Mouse (Mus musculus) kidney, adult 2 months (tissue): ENCODE measurements around the gene Ndufs3. TPM values are rescaled to one million over a fixed set of nuclear protein-coding genes. Genes with fewer than 3 reads are reported as not detected.

Experiments
- DNase-seq: peaks from one replicate; pipeline ENCODE4 v3.0.0; 2021
- H3K27ac ChIP-seq: fragments of 200-500 bp; 2 replicates; pipeline ENCODE4 v1.5.1; 2012; ENCODE audit warnings: low read depth, low read length, control low read depth, inconsistent platforms; ENCODE audit not compliant: insufficient read depth
- H3K27me3 ChIP-seq: fragments of 200-500 bp; replicated peaks from 2 replicates; pipeline ENCODE4 v1.6.1; 2012; ENCODE audit warnings: mild to moderate bottlenecking, moderate library complexity, low read length, inconsistent platforms; ENCODE audit not compliant: control insufficient read depth, insufficient read depth
- H3K36me3 ChIP-seq: fragments of 200-500 bp; 2 replicates; pipeline ENCODE4 v1.6.1; 2012; ENCODE audit warnings: mild to moderate bottlenecking, moderate library complexity, low read length, inconsistent platforms; ENCODE audit not compliant: control insufficient read depth, insufficient read depth
- H3K4me1 ChIP-seq: fragments of 200-500 bp; 2 replicates; pipeline ENCODE4 v1.6.1; 2011; ENCODE audit warnings: low read length; ENCODE audit not compliant: control insufficient read depth, insufficient read depth
- H3K4me3 ChIP-seq: fragments of 200-500 bp; 2 replicates; pipeline ENCODE4 v1.5.1; 2011; ENCODE audit warnings: mild to moderate bottlenecking, low read depth, low read length, control low read depth; ENCODE audit not compliant: insufficient read depth
- CTCF ChIP-seq: fragments of 200-500 bp; conservative IDR thresholded peaks from 2 replicates; pipeline ENCODE4 v1.5.1; 2011; ENCODE audit warnings: low read depth, mild to moderate bottlenecking, control low read depth, low read length, moderate library complexity, mixed read lengths; ENCODE audit not compliant: insufficient read depth, insufficient read length
- POLR2A ChIP-seq: fragments of 200-500 bp; IDR thresholded peaks from one replicate; pipeline ENCODE4 v1.6.1; 2011; ENCODE audit warnings: low read depth, low read length, control low read depth
- WGBS: fragments of 180-500 bp; shearing (Covaris S2); methylation state at CpG from one replicate; pipeline ENCODE4 v1.1.7; 2018; 5-methylcytosine and 5-hydroxymethylcytosine counted together
- polyA plus RNA-seq: library from polyadenylated mRNA; depleted of rRNA; stranded (reverse); fragments of >200 nt; gene quantifications from 2 replicates; pipeline ENCODE4 v1.2.3, GENCODE M21; 2012; rRNA removed

Gene Ndufs3
- polyA plus RNA-seq, 1 experiment: 416 TPM

DNA sequence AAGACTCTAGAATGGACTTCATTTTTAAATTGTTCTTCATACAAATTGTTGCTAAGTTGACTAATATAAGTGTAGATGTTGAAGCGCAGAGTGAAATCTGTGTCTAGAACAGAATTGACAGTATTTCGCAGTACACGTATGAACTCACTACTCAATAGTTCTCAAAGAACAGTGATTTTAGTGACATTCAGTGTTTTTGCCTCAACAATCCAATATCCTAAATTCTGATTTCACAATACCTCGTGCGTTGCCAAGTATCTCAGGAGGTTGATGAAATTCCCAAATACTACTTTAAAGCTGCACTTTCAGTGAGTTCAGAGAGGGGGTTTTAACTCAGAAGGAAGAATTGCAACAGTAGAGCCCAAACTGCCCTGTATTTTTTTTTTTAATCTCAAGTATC lies 56.3 kb downstream of the Ndufs3 start:
- H3K36me3 ChIP-seq: peaks cover 3% of the 10 kb centered on the region
- no peaks in the 10 kb centered on the region for H3K27me3 ChIP-seq
- H3K4me3 ChIP-seq: no peak overlapping the region
- no peak for DNase-seq
- TF ChIP-seq POLR2A (no peak), CTCF (no peak)
- 93% methylated on average over 5 of the region's 5 CpGs for WGBS
- H3K27ac ChIP-seq: no peak overlapping the region
- peaks cover 9% of the 10 kb centered on the region for H3K4me1 ChIP-seq

DNA sequence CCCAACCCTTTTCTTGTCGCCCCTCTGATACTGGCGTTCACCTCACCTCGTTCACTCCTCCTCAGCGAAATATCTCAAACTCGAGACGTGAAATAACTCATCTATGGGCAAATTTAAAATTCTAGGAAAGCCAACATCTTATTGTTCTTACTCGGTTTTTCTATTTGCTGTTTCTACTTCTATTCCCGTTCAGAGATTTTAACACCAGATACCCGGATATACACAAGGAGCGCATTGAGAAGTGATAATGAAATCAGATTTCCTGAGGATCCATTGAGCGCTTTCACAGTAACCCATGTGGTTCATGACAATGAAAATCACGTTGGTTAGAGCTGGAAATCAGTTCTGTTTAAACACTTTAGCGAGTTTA lies 57.0 kb downstream of the Ndufs3 start:
- WGBS: under 1% methylated on average over 13 of the region's 13 CpGs
- peak; percentile 8 for DNase-seq
- Histone ChIP-seq H3K4me1 (peaks cover 9% of the 10 kb centered on the region), H3K4me3 (peak overlapping the region; percentile 95), H3K27me3 (no peaks in the 10 kb centered on the region), H3K27ac (peak overlapping the region; percentile 86), H3K36me3 (peaks cover under 1% of the 10 kb centered on the region; the same call in 1 of the 2 replicates)
- TF ChIP-seq CTCF: no peak
- TF ChIP-seq POLR2A: no peak

DNA sequence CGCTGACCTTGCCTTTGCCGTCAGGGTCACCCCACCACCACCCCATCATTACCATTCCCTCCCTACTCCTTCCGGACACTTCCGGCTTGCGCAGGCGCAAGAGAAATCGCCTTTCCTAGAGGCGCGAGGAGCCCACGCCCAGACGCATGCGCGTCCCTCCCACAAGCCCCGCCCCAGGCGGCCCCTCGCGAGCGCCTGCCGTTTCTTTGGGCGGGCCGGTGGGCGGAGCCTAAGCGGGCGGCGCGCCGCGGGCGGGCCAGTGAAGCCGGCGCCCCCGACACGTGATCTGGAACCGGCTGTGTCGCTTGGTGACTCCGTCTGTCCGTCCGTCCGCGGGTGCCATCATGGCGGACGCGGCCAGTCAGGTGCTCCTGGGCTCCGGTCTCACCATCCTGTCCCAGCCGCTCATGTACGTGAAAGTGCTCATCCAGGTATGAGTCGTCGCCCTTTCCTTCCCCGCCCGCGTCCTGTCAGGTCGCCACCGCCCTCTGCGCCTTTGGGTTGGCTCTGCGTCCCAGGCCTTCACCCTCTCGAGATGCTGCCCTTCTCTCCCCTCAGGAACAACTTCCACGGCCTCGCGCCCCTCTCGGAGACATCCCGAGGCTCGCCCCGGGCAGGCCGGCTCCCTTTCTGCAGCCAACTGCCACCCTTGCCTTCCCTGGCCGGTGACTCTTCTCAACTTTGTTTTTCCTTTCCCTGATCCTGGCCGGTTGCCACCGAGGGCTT lies 57.5 kb downstream of the Ndufs3 start, which contains the start of gene Mtch2:
Gene Mtch2, plus strand, starts transcription at position 201 of the 726 bp plus-strand sequence.
- TF ChIP-seq CTCF: no peak
- peak; percentile 94 for TF ChIP-seq POLR2A
- Histone ChIP-seq H3K36me3 (no peaks in the 10 kb centered on the region), H3K4me1 (peaks cover 9% of the 10 kb centered on the region), H3K27me3 (no peaks in the 10 kb centered on the region), H3K27ac (peak within 1 kb of the TSS; percentile 98), H3K4me3 (peak within 1 kb of the TSS; percentile 95)
- DNase-seq: peak; percentile 99
- WGBS: under 1% methylated on average over 67 of the region's 67 CpGs

DNA sequence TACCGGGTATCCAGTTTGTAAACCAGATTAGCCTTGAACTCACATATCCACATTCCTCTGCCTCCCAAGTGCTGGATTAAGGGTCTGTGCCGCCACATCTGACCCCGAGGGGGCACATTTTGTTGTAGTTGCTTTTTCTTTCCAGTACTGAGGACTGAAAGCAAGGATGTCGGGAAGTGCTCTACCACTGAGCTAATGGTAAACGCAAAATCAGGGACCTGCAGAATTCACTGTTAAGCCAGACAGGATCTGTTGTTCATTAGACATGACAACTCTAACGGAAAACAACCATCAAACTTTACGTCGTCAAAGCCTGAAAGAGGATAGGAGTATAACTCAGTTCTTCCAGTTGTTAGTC lies 58.1 kb downstream of the Ndufs3 start:
- peak overlapping the region; percentile 98 for H3K27ac ChIP-seq

DNA sequence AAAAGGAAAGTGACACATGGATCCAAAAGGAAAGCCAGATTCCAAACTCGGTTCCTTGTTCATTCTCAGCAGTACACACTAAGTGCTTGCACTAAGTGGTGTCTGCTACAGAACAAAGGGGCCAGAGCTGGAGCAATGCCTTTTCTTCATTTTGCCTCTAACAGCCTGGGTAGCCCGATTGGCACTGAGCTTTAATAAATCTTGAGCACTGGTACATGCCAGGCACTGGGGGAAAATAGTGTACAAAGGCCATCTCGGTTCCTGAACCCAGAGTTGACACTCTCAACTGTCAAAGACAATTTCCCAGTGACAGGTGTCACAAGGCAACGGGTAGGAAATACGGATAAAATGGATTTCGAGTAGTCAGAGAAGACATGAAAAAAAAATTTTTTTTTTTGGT lies 58.5 kb downstream of the Ndufs3 start:
- peaks cover 9% of the 10 kb centered on the region for H3K4me1 ChIP-seq
- H3K36me3 ChIP-seq: no peaks in the 10 kb centered on the region
- H3K27me3 ChIP-seq: no peaks in the 10 kb centered on the region
- no peak overlapping the region for H3K4me3 ChIP-seq
- peak overlapping the region; percentile 98 for H3K27ac ChIP-seq
- TF ChIP-seq POLR2A (no peak), CTCF (no peak)
- WGBS: 40% methylated on average over 6 of the region's 6 CpGs
- peak; percentile 54 for DNase-seq

More for the DNA sequence above, 58.1 kb downstream of the Ndufs3 start:
- Histone ChIP-seq H3K4me1 (peaks cover 9% of the 10 kb centered on the region), H3K36me3 (no peaks in the 10 kb centered on the region), H3K4me3 (peak overlapping the region; percentile 26), H3K27me3 (no peaks in the 10 kb centered on the region)
- TF ChIP-seq POLR2A: no peak
- TF ChIP-seq CTCF: no peak
- 2% methylated on average over 8 of the region's 8 CpGs for WGBS
- no peak for DNase-seq

DNA sequence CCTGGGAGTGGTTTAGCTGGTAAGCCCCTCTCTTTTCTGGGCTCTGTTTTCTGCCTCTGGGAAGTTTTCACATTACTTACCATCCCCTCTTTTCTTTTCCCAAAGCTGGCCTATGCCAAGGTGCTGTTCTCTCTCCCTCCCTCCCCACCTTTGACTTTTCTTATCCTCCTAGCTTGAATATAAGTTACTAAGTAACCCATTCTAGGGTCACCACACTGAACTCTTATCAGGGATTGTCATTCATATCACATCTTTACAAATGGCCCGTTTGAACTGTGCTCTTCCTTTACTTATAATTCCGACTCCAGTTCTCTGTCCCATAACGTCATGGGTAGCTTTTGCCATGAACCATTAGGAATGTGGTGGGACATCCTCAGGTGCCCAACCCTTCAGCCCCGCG lies 59.4 kb downstream of the Ndufs3 start:
- TF ChIP-seq POLR2A: no peak
- no peak for TF ChIP-seq CTCF
- 75% methylated on average over 5 of the region's 5 CpGs for WGBS
- H3K27me3 ChIP-seq: no peaks in the 10 kb centered on the region

More for the DNA sequence above, 59.4 kb downstream of the Ndufs3 start:
- no peaks in the 10 kb centered on the region for H3K36me3 ChIP-seq
- H3K27ac ChIP-seq: no peak overlapping the region
- H3K4me1 ChIP-seq: peaks cover 9% of the 10 kb centered on the region
- no peak overlapping the region for H3K4me3 ChIP-seq
- peak; percentile 11 for DNase-seq

Other genes with a start within 250 kb of the Ndufs3 start
- gene Nup160, start 227.6 kb downstream of the Ndufs3 start, polyA plus RNA-seq: 4.9 and 5.2 TPM in 2 replicates
- gene Fnbp4, start 159.5 kb downstream of the Ndufs3 start, polyA plus RNA-seq: 20.6 and 21.2 TPM in 2 replicates
- 0.56 and 0.65 TPM in 2 replicates for gene Agbl2, start 122.1 kb downstream of the Ndufs3 start, polyA plus RNA-seq
- gene Mtch2, start 57.7 kb downstream of the Ndufs3 start, polyA plus RNA-seq: 109 and 144 TPM in 2 replicates
- 9.9 and 11.1 TPM in 2 replicates for gene C1qtnf4, start 19.0 kb downstream of the Ndufs3 start, polyA plus RNA-seq
- gene Kbtbd4, start 87 bp downstream of the Ndufs3 start, polyA plus RNA-seq: 18.8 and 19.0 TPM in 2 replicates
- gene Celf1, start 35.6 kb upstream of the Ndufs3 start, polyA plus RNA-seq: 40.5 and 40.6 TPM in 2 replicates
- 7.0 TPM in 2 replicates for gene Rapsn, start 130.8 kb upstream of the Ndufs3 start, polyA plus RNA-seq
- 114 and 127 TPM in 2 replicates for gene Psmc3, start 149.2 kb upstream of the Ndufs3 start, polyA plus RNA-seq
- gene Slc39a13, start 165.6 kb upstream of the Ndufs3 start, polyA plus RNA-seq: 87.2 and 103 TPM in 2 replicates
- gene Spi1, start 177.6 kb upstream of the Ndufs3 start, polyA plus RNA-seq: 12.9 and 17.4 TPM in 2 replicates
- gene Mybpc3, start 213.3 kb upstream of the Ndufs3 start, polyA plus RNA-seq: 0.14 and 0.24 TPM in 2 replicates